Mouse (Mus musculus) mesoderm, embryonic 11.5 days (tissue): Measurements from ENCODE around the gene Itih1.

Source experiments
- DNase-seq: peaks from one replicate; pipeline ENCODE4 v3.0.0-alpha.2; 2012; ENCODE audit warnings: low read depth, low spot score

The Itih1 gene

GRCm38 (mm10) chr14:30943038-30943437 lies at the start of gene Itih1:
Gene Itih1 (minus strand): TSS chr14:30943289.
- no peak for DNase-seq

- DNase-seq = no peak
These were observed 33.1 kb upstream of the Itih1 start for GRCm38 (mm10) chr14:30976222-30976621.

GRCm38 (mm10) chr14:30974204-30974603 lies 31.1 kb upstream of the Itih1 start:
- no peak for DNase-seq

- DNase-seq = no peak
These were observed 17.3 kb upstream of the Itih1 start for GRCm38 (mm10) chr14:30960366-30960765.

GRCm38 (mm10) chr14:30959031-30959430 lies 15.9 kb upstream of the Itih1 start:
- DNase-seq = no peak

- no peak for DNase-seq
These were observed 15.4 kb upstream of the Itih1 start for GRCm38 (mm10) chr14:30958517-30958916.

- DNase-seq = peak; percentile 97
These were observed 8.2 kb upstream of the Itih1 start, which contains the start of gene Nek4 for GRCm38 (mm10) chr14:30951154-30951825. Gene Nek4 (plus strand): TSS chr14:30951377.

GRCm38 (mm10) chr14:30949986-30950385 lies 6.9 kb upstream of the Itih1 start:
- DNase-seq = no peak

GRCm38 (mm10) chr14:30944745-30945144 lies 1.7 kb upstream of the Itih1 start:
- DNase-seq = no peak

GRCm38 (mm10) chr14:30943860-30944674 lies 978 bp upstream of the Itih1 start:
- DNase-seq = peak; percentile 43

GRCm38 (mm10) chr14:30942254-30942653 lies 835 bp downstream of the Itih1 start:
- DNase-seq = no peak

- no peak for DNase-seq
These were observed 9.7 kb downstream of the Itih1 start for GRCm38 (mm10) chr14:30933351-30933750.

- DNase-seq = no peak
These were observed 12.7 kb downstream of the Itih1 start for GRCm38 (mm10) chr14:30930386-30930785.

- DNase-seq = no peak
These were observed 17.6 kb downstream of the Itih1 start for GRCm38 (mm10) chr14:30925492-30925891.

- no peak for DNase-seq
These were observed 19.5 kb downstream of the Itih1 start, which contains the start of gene Itih3 for GRCm38 (mm10) chr14:30923375-30924105. Gene Itih3 (minus strand): TSS chr14:30923760.

GRCm38 (mm10) chr14:30922053-30922670 lies 20.9 kb downstream of the Itih1 start:
- DNase-seq = no peak

GRCm38 (mm10) chr14:30916516-30916915 lies 26.6 kb downstream of the Itih1 start:
- no peak for DNase-seq

GRCm38 (mm10) chr14:30913404-30913803 lies 29.7 kb downstream of the Itih1 start:
- no peak for DNase-seq

- DNase-seq = no peak
These were observed 30.4 kb downstream of the Itih1 start for GRCm38 (mm10) chr14:30912641-30913040.

- DNase-seq = no peak
These were observed 31.9 kb downstream of the Itih1 start for GRCm38 (mm10) chr14:30911141-30911540.

- DNase-seq = no peak
These were observed 35.2 kb downstream of the Itih1 start for GRCm38 (mm10) chr14:30907814-30908265.

GRCm38 (mm10) chr14:30906001-30906400 lies 37.1 kb downstream of the Itih1 start:
- no peak for DNase-seq
